Mouse (Mus musculus): ENCODE results near the gene Gphn. TPM values are rescaled to one million over a fixed set of nuclear protein-coding genes. Genes with fewer than 3 reads are reported as not detected.
"Not testable (repeated sequence)": the region's sequence is repeated elsewhere in the genome, so short reads cannot be mapped to it uniquely, and the experiment has no call there.

Gphn gene
- total RNA-seq, 2 experiments from 2014 or later: 23.5 to 24.4 TPM

DNA sequence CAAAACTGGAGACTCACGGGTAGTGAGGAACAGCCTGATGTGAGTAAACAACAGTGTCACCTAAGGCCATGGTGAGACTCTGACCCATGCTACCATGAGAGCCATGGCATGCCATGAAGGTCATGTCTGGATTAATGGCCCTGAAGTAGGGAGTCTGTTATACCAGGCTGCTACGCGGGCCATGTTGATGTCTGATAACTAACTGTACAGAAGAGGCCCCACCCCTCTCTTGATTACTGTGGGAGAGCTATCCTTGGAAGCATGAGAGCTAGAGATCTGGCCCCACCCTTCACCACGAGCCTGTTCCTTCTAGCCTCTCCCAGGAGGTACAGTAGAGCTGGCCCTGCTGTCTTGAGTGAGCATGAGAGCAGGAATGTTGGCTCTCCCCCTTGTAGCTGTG is 101.8 kb downstream of the Gphn start:
- DNase-seq: no peak
- intact Hi-C loops (cut with DNase I): loop anchor here (5.0 kb wide), 1 partner anchor 121 kb away; no protein-coding TSS in a partner anchor

DNA sequence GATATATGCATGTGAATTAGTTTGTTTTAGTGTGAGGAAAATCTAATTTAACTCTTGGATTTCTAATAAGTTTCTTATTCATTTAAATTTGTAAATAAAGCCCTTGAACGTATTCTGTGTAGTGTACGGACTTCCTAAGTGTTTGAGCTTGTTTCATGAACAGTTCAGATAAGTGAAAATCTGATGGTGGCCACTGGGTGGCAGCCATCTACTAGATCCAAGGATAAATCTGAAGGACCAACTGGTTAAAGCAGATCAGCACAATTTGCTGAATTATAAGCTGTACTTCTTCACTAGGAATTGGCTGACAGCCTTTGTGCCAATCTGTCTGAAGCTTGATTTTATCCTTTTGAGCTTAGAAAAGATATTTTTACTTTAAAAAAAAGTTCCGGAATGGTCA is 105.9 kb downstream of the Gphn start:
- peak; percentile 50 to 62 for DNase-seq
- intact Hi-C loops (cut with DNase I): loop anchor here (10.0 kb wide), 1 partner anchor 267 kb away; no protein-coding TSS in a partner anchor

DNA sequence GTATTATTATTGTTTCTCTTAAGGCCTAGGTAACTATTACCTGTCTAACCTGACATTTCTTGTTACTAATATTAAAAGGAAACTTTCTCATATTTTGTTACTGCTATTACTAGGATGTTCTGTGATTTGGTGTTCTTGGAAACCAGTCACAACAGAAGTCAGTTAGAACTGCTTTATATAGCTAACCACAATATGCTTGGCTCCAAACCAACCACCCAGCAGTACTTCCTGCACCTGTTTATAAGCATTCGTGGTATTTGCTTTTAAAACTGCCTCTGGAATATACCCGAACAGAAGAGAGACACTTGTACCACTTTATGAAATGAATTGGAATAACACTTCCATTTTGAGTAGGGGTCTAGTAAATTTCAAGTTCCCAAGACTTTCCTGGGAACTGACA is 130.3 kb downstream of the Gphn start:
- no peak for DNase-seq

DNA sequence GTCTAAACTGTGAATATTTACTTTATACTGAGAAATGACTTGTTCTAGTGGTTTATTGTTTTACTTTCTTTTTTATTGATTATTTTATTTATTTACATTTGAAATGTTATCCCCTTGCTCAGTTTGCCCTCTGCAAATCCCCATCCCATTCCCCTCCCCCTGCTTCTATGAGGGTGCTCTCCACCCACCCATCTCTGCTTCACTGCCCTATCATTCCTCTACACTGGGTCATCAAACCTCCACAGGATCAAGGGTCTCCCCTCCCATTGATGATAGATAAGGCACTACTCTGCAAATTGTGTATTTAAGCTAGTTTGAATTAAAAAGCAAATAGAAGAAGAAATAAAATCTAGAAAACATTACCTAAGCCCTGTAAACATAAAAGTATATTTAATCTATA is 163.1 kb downstream of the Gphn start:
- intact Hi-C loops (cut with DNase I): no loop called here
- no peak for DNase-seq

More for the DNA sequence above, 130.3 kb downstream of the Gphn start:
- intact Hi-C loops (cut with DNase I): no loop called here

DNA sequence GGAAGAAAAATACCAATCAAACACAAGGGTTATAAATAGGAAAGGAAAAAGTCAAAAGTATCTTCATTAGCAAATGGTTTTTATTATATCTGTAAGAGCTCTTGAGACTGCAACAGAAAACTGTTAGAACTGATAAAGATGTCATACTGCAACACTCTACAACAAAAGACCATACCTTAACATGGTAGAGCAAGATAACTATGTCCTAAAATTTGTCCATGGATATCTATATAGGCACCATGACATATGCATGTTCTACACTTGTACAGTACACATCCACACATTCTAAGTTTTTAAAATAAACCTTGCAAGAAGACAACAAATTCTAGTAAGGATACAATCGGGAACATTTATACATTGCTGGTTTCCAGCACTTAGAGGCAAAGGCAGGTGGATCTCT is 169.1 kb downstream of the Gphn start:
- DNase-seq: no peak
- intact Hi-C loops (cut with DNase I): no loop called here

DNA sequence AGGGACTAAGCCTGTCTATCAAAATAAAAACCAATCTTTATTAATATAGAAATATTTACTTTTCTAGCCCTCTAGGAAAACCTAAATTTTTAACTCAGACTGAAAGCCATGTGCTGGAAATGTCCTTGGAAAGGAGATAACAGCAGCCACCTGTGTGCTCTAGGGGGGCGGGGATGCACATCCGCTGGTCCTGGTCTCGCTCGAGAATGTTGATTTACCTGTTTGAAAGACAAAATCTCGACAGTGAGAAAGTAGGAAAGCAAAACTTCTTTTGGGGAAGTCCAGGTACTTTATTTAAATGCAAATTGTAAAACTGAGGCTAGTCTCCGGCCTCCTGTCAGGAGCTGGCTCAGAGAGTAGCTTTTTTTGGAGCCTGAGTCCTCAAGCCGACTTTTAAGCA is 181.3 kb downstream of the Gphn start:
- DNase-seq; intact Hi-C loops (cut with DNase I): not testable (repeated sequence)

DNA sequence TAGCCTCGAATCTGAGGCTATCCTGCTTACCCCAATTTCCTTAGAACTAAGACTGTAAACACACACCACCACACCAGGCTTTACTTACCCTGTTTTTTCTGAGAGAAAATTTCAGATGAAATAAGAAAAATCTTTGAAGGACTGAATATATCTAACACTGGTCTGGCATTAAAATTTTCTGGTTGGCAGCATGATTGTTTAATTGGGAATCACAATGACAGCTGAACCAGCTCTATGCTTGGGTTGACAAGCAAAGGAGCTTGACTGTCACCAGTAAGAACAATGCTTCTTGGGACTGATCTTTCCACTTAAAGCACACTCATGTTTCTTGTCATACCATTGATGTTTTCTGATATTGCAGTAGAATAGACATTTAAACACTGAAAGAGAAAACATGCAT is 296.0 kb downstream of the Gphn start:
- DNase-seq: no peak
- intact Hi-C loops (cut with DNase I): no loop called here

DNA sequence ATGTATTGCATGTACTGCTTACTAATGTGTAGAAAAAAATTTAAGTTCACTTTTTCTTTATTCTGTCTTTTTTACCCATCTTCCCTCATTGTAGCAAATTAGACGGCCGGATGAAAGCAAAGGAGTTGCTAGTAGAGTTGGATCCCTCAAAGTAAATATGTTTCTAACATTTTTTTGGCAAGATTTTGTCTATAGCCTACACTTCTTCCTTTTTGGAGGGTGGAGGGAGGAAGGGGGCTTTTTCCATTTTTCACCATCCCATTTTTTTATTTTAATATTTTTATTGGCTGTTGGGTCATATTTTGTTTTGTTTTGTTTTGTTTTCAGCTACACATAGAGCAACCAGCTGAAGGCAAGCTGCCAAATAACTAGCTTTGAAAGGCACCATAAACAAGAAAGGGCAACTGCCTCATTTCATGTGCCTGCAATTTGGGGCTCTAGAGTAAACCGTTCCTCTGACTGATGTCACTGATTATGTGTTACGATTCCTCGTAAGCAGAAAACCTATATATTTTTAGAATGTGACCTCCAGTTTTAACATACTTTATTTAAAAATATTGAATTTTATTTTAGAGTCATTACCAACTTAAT is 296.7 kb downstream of the Gphn start:
- DNase-seq: no peak
- intact Hi-C loops (cut with DNase I): no loop called here

DNA sequence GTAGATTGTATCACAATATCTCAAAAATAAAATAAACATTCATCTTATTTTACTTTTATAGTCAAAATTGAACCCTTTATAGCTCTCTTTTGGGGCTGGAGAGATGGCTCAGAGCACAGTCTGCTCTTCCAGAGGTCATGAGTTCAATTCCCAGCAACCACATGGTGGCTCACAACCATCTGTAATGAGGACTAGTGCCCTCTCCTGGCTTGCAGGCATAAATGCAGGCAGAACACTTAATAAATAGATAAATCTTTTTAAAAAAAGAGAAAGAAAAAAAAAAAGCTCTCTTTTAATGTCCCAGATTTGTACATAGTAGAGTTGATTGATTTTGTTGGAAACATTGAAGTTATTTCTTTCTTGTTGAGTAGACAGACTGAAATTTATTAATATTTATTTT is 311.4 kb downstream of the Gphn start:
- intact Hi-C loops (cut with DNase I): loop anchor here (5.0 kb wide), 1 partner anchor 330 kb away; no protein-coding TSS in a partner anchor
- not testable (repeated sequence) for DNase-seq

DNA sequence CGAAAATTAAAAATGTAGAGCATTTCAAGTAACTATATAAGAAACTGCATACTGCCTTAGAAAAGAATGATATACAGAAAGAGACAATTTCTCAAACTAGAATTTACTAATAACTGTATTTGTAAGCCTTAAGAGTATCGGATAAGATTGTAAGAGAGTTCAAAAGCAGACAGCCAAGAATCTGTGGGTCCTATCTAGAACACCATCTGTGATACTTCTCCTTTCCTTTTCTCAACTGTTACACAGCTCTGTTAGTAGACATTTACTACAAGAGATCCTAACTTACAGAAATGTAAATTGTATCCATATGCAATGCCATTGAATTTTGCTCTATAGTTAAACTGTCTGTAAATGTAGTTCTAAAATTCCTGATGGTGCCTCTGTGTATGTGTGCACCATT is 324.7 kb downstream of the Gphn start:
- intact Hi-C loops (cut with DNase I): no loop called here

DNA sequence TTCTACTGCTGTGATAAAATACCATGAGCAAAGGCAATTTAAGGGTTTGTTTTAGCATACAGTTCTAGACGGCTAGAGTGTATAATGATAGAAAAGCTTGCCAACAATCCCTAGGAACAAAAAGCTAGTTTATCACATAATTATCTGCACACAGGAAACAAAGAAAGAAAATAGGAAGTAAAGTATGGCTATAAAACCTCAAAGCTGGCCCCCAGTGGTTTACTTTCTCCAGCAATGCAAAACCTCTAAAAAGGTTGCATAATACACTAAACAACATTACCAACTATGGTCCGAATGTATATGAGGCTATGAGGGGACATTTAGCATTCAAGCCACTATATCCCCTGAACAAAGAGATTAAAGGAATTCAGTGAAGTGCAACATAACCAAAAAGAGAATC is 405.6 kb downstream of the Gphn start:
- DNase-seq: no peak
- intact Hi-C loops (cut with DNase I): no loop called here

More for the DNA sequence above, 324.7 kb downstream of the Gphn start:
- no peak for DNase-seq

DNA sequence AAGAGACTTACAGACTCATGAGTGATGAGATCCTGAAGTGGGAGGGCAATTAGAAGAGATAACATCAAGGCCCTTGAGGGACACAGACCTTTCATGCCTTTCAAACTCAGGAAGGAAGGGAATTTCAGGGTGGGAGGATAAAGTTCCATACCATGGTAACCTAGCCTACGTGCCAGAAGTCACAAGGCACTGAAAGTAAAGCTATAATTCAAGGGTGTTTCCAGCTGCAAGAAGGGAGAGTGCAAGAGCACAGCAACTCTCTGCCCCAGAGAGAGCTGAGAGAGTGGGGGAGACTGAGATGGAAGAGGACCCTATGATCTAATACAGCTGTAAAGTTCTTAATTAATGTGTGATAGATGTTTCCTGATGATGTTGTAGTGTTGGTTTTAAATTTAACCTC is 413.3 kb downstream of the Gphn start:
- no peak for DNase-seq
- intact Hi-C loops (cut with DNase I): no loop called here

DNA sequence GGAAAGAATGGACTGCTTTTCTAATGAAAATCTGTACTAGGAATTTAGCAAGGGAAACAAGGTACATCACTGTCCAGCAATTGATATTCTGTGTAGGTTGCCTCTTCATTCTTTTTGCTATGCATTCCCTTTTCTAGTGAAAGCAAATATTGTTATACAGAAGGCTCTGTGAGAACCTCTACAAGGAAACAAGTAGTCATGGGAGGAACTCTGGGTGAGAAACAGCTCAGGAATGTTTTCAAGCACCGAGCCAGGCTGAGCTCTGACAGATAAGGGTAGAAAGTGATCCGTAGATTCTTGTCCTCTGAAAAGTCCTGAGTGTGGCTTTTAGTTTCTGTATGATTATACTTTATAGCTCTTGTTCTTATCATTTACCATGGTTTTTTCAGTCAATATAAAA is 413.9 kb downstream of the Gphn start:
- intact Hi-C loops (cut with DNase I): no loop called here
- peak; percentile 6 to 8 for DNase-seq

DNA sequence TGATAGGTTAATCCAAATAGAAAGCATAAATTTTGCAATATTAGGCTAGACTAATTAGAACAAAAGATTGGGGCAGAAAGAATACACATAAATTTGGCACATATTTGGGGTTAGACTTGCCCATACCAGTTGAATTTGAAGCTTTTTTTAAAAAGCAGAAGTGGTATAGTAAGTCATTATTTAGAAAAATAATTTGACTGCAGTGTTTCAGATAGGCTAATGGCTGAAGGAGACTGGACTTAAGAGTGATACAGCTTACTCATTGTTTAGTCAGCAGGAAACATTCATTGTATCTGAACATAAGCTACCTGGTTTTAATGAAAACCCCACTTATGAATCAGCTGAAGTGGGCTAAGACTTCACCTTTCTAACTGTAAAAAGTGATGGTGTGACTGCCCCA is 415.0 kb downstream of the Gphn start:
- DNase-seq: no peak
- intact Hi-C loops (cut with DNase I): no loop called here

DNA sequence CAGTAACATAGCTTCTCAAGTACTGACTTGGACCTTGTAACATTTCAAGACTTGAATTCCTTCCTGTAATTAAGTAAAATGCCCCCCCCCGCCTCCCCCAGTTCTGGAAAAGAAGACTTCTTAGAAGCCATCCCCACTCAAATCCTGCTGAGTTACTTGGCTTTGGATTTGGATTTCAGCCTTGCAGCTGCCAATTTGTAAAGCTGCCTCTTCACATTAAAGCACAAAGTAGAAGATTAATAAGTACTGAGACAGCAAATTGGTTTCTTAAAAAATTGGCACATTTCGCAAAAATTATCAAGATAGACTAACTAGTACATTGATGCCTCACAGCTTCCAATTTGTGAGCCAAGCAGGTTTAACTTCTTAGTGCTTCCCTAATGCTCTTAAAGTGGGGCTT is 417.5 kb downstream of the Gphn start:
- intact Hi-C loops (cut with DNase I): no loop called here

DNA sequence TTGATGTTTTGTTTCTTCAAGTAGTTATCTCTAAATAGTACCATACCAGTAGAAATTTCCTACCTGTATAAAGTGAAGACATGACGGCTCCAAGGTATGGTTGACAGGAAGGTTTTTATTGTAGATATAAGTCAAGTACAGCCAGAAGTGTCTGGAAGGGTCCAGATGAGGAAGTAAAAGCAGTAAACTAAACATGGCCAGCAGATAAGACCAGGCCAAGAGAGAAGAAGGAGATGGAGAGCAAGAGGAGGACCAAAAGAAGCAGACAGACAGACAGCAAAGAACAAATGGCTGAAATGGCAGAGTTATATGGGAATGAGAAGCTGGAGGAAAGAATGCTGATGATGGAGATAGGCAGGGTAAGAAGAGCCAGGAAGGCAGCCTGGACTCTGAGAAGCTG is 419.1 kb downstream of the Gphn start:
- no peak for DNase-seq
- intact Hi-C loops (cut with DNase I): no loop called here

More for the DNA sequence above, 417.5 kb downstream of the Gphn start:
- DNase-seq: no peak

DNA sequence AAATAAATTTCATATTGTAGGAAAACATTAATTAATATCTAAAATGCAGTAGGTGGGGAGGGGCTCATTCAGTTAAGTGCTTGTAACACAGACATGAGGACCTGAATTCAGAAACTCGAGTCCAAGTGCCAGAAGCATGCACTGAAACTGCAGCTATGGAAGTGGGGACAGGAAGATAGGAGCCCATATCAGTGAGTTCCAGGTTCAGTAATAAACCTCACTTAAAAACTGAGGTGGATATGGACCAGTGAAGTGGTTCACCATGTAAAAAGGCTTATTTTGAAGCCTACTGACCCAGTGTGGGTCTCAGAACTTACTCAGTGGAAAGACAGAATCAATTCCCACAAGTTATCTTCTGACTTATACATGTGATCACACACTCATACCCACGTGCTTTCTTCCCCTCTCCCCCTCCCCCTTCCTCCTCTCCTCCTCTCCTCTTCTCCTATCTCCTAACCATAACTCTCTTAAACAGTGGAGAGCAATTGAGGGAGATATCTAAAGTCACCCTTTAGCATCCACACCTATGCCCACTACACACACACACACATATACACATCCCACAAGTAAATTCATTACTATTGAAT is 433.6 kb downstream of the Gphn start:
- no peak for DNase-seq
- intact Hi-C loops (cut with DNase I): no loop called here

DNA sequence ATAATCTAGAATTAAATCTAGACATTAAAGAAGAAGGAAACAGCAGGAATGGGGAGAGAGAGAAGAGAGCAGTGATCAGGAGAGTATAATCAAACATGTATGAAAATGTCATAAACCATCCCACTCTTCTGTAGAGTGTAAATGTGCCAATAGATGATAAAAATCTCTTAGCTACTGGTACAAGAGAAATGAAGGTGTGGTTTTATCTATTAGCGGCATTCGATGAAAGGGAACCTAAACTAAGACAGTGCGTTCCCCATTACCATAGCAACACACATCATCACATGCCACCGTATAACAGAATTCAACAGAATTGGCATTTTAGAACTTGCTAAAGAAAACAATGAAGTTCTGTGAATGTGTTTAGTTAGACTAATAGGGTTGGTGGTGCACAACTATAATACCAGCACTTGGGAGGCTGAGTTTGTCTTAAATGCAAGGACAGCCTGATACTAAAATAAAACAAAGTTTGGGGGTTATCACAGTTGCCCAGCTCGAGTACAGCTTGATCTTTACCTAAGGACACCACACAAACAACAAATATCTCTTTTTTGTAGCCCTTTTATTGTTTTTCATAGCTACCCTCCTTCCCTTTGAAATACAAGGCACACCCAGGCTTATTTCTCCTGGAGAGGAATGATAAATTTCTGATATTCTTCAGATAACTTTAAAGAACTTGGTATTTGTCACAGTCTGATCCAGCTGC is 452.1 kb downstream of the Gphn start:
- intact Hi-C loops (cut with DNase I): no loop called here
- DNase-seq: no peak

DNA sequence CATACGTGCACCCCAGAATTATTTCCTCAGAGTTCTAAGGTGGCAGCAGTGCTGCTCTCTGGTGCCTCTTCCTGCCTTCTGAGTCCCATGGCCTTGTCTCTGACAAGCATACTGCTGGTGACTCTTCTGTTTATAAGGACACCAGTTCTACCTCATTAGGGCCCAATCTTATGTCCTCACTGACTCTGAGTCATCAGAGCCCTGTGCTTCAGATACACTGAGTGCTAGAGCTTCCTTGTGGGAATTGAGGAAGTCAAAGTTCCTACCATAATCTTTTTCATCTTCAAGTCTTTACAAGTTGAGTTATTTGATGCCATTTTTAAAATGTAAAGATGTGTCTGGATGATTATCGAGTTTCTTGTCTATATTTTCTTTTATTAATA is 452.6 kb downstream of the Gphn start:
- intact Hi-C loops (cut with DNase I): no loop called here
- DNase-seq: no peak

DNA sequence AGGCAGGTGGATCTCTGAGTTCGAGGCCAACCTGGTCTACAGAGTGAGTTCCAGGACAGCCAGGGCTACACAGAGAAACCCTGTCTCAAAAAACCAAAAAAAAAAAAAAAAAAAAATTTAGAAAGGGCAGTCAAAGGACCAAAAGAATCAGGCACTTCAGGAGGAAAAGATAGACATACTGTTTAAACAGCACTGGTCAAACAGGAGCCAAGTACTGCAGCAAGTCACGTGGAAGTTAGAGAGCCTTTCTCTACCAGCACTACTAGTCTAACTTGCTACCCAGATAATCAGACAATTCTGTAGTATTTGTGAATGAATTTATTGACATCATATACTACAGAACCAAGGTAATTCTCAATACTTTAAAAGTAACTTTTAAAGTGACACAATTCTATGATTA is 454.9 kb downstream of the Gphn start:
- intact Hi-C loops (cut with DNase I): no loop called here
- no peak for DNase-seq

DNA sequence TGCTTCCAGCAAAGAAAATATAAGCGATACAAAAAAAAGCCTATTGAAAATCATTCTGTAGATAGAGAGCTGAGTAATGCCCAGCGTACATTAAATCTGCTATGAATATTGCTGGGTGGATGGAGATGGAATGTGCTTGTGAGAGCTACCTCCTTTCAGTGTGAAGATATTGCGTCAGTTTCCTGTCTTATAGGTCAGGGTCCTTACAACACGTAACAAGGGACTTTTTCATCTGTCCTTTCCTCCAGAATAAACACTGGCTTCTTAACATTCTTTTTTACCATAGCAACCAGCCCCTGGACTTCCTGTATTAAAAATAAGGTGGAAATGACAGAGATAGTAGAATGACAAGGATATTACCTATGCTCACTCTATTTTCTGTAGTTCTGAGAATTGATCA is 456.1 kb downstream of the Gphn start:
- intact Hi-C loops (cut with DNase I): no loop called here

DNA sequence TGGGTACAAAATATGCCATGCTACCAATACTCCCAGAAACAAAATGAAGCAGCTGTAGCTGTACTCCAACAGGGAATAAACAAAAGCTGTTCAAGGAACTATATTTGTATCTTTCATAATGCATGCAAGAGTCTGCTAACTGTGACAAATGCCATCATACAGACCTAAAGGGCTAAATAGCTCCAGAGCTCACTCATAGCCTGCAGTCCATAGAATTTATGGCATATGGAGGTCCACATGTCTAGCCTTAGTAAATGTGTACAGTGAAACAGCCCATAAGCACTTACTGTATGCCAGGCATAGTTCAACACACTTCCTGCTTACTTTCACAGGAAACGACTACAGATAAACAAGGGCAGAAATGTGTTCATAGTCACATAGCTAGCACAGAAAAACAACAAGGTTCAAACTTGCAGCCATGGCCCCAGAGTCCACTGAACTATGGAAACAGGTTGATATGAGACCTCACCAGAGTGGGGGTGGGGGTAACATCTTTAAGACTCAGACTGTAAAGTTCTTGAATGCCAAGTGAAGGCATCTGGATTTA is 459.6 kb downstream of the Gphn start:
- no peak for DNase-seq
- intact Hi-C loops (cut with DNase I): no loop called here

More for the DNA sequence above, 456.1 kb downstream of the Gphn start:
- no peak for DNase-seq
